Mouse (Mus musculus) ES-Bruce4 (cell line): ENCODE measurements at regions not wholly inside any gene's neighbourhood (a gene's known extent, or its start where the extent isn't known, plus 50 kb on each side); places are given as distances from the start of the nearest gene placed in this dataset.

Experiments
- H3K27ac ChIP-seq: 2 replicates; pipeline ENCODE4 v1.5.1; 2012; ENCODE audit warnings: low read length, inconsistent platforms; ENCODE audit not compliant: insufficient read depth
- H3K27me3 ChIP-seq: 2 replicates; pipeline ENCODE4 v1.6.1; 2012; ENCODE audit warnings: mild to moderate bottlenecking, low read length, inconsistent platforms; ENCODE audit not compliant: control insufficient read depth, poor library complexity, insufficient read depth, severe bottlenecking
- H3K36me3 ChIP-seq: 2 replicates; pipeline ENCODE4 v1.6.1; 2012; ENCODE audit warnings: inconsistent platforms, mild to moderate bottlenecking, low read length, moderate library complexity; ENCODE audit not compliant: control insufficient read depth, poor library complexity, insufficient read depth, severe bottlenecking
- H3K4me1 ChIP-seq: one replicate; pipeline ENCODE4 v1.8.1; 2011; ENCODE audit warnings: low read length; ENCODE audit not compliant: control insufficient read depth, insufficient read depth
- H3K4me3 ChIP-seq: 2 replicates; pipeline ENCODE4 v1.5.1; 2011; ENCODE audit warnings: low read depth, mild to moderate bottlenecking, low read length
- H3K9ac ChIP-seq: 2 replicates; pipeline ENCODE4 v1.6.1; 2012; ENCODE audit warnings: low read depth, mild to moderate bottlenecking, inconsistent platforms; ENCODE audit not compliant: poor library complexity, severe bottlenecking
- H3K9me3 ChIP-seq: replicated peaks from 2 replicates; pipeline ENCODE4 v1.6.1; 2012; ENCODE audit warnings: mild to moderate bottlenecking, low read length, inconsistent platforms; ENCODE audit not compliant: control insufficient read depth, poor library complexity, insufficient read depth, severe bottlenecking
- CTCF ChIP-seq: IDR thresholded peaks from one replicate; pipeline ENCODE4 v1.8.1; 2011; ENCODE audit warnings: low read depth, low read length
- EP300 ChIP-seq: IDR thresholded peaks from 2 replicates; pipeline ENCODE4 v1.6.1; 2011; ENCODE audit warnings: low read depth, low read length; ENCODE audit not compliant: insufficient read depth
- POLR2A ChIP-seq: IDR thresholded peaks from one replicate; pipeline ENCODE4 v1.8.1; 2011; ENCODE audit warnings: low read length; ENCODE audit not compliant: insufficient read depth

- no peak for TF ChIP-seq POLR2A
- no peak for TF ChIP-seq CTCF
- TF ChIP-seq EP300 = no peak
Observed at GRCm38 (mm10) chr3:80334446-80334893, 450.1 kb downstream of the Fam198b start.

DNA sequence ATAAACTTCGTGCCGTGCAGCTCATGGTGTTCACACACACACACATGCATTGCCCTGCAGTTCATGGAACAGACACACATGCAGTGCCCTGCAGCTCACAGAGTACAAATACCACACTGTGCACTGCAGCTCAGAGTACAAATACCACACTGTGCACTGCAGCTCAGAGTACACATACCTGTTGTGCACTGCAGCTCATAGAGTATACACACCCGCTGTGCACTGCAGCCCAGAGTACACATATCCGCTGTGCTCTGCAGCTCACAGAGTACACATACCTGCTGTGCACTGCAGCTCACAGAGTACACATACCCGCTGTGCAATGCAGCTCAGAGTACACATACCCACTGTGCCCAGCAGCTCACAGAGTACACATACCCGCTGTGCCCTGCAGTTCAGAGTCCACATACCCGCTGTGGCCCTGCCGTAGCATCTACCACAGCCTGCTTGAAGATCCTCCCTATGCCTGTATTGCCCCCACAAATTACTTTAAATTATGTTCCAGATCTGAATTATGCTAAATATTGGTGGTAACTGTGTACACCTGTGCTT is 451.9 kb downstream of the Fam198b start:
- no peaks in the 10 kb centered on the region for H3K9me3 ChIP-seq
- no peaks in the 10 kb centered on the region for H3K27me3 ChIP-seq
- no peak overlapping the region for H3K27ac ChIP-seq
- TF ChIP-seq CTCF = no peak
- H3K36me3 ChIP-seq = no peaks in the 10 kb centered on the region
- H3K4me3 ChIP-seq = no peak overlapping the region
- H3K4me1 ChIP-seq = no peaks in the 10 kb centered on the region
- H3K9ac ChIP-seq = no peak overlapping the region

More at GRCm38 (mm10) chr3:80334446-80334893, 450.1 kb downstream of the Fam198b start:
- H3K4me3 ChIP-seq = no peak overlapping the region
- no peaks in the 10 kb centered on the region for H3K9me3 ChIP-seq
- no peaks in the 10 kb centered on the region for H3K36me3 ChIP-seq
- no peak overlapping the region for H3K27ac ChIP-seq
- H3K27me3 ChIP-seq = no peaks in the 10 kb centered on the region
- no peak overlapping the region for H3K9ac ChIP-seq
- H3K4me1 ChIP-seq = no peaks in the 10 kb centered on the region

DNA sequence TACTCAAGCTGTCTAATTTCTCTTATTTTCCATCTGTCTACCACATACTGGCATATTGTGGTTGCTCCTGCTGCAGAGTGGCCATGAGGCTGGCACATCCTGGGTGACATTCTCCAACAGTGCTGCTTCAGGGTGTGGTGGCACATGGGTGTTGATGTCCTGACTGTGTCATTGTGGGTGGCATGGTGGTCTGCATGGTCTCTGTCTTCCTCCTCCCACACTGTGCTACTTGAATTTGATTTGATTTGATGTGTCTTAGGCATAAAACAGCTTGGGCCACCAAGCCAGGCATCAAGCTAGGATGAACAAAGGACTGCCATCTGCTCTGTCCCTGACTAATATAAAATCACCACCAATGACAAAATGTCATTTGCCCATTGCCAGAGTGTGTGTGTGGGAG is 434.7 kb downstream of the Gria2 start:
- H3K9me3 ChIP-seq = no peaks in the 10 kb centered on the region
- no peaks in the 10 kb centered on the region for H3K27me3 ChIP-seq
- H3K4me3 ChIP-seq = no peak overlapping the region
- TF ChIP-seq EP300 (no peak), CTCF (no peak)
- no peak overlapping the region for H3K27ac ChIP-seq
- no peaks in the 10 kb centered on the region for H3K4me1 ChIP-seq
- no peaks in the 10 kb centered on the region for H3K36me3 ChIP-seq
- H3K9ac ChIP-seq = no peak overlapping the region

DNA sequence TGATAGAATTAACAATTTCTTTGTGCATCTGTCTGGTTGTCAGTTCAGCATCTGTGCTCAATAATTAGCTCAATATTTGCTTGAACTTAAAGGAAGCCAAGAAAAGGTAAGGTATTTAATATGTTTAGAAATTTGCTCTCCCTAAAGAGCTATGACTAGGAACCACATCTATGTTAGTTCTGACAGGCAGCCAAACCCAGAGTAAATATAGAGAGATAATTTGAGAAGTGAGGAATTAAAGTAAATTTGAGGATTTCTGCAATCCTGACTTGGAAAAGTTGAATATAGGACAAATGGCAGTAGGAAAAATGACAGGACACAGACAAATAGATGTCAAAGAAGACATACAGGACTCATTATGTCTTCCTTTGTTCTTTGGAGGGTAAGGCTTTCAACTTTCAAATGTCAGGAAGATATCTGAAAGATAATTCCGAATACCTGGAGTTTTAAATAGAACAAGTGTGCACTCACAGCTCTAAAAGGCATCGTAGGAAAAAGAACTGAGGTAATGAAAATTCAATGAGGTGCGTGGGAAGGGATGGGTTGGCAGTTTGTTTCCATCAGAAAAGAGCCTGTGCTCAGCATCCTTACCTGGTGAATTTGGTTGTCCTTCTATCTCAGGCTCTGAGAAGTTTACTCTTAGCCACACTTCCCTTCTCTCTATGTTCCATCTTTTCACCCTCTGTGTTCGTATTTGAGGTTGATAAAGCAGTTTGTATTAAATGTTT is 433.3 kb downstream of the Gria2 start:
- no peaks in the 10 kb centered on the region for H3K36me3 ChIP-seq
- H3K27me3 ChIP-seq = no peaks in the 10 kb centered on the region
- no peak overlapping the region for H3K27ac ChIP-seq
- H3K4me3 ChIP-seq = no peak overlapping the region
- TF ChIP-seq CTCF (no peak), EP300 (no peak), POLR2A (no peak)
- no peaks in the 10 kb centered on the region for H3K9me3 ChIP-seq
- no peak overlapping the region for H3K9ac ChIP-seq
- H3K4me1 ChIP-seq = no peaks in the 10 kb centered on the region

- no peak overlapping the region for H3K9ac ChIP-seq
- H3K27me3 ChIP-seq = no peaks in the 10 kb centered on the region
- no peaks in the 10 kb centered on the region for H3K36me3 ChIP-seq
- H3K27ac ChIP-seq = no peak overlapping the region
- H3K4me1 ChIP-seq = no peaks in the 10 kb centered on the region
- H3K9me3 ChIP-seq = no peaks in the 10 kb centered on the region
- no peak overlapping the region for H3K4me3 ChIP-seq
- TF ChIP-seq POLR2A (no peak), EP300 (no peak), CTCF (no peak)
Observed at GRCm38 (mm10) chr3:80372436-80372835, 430.2 kb downstream of the Gria2 start.

- H3K4me1 ChIP-seq = no peaks in the 10 kb centered on the region
- no peak overlapping the region for H3K27ac ChIP-seq
- TF ChIP-seq EP300 = no peak
- TF ChIP-seq CTCF = no peak
- TF ChIP-seq POLR2A = no peak
- H3K4me3 ChIP-seq = no peak overlapping the region
- H3K9ac ChIP-seq = no peak overlapping the region
- H3K9me3 ChIP-seq = no peaks in the 10 kb centered on the region
- no peaks in the 10 kb centered on the region for H3K36me3 ChIP-seq
- H3K27me3 ChIP-seq = no peaks in the 10 kb centered on the region
Observed at GRCm38 (mm10) chr3:80385986-80386385, 416.6 kb downstream of the Gria2 start.
